Mouse (Mus musculus): ENCODE data around the gene Fam160b1. TPM values are rescaled to one million over a fixed set of nuclear protein-coding genes. Genes with fewer than 3 reads are reported as not detected.

Fam160b1 gene
- polyA plus RNA-seq (2012; rRNA removed), result 15.0 and 15.4 TPM in 2 replicates

GRCm38 (mm10) chr19:57360341-57361130 is at the start of gene Fam160b1:
Gene Fam160b1, plus strand, starts transcription at chr19:57360680.

DNA sequence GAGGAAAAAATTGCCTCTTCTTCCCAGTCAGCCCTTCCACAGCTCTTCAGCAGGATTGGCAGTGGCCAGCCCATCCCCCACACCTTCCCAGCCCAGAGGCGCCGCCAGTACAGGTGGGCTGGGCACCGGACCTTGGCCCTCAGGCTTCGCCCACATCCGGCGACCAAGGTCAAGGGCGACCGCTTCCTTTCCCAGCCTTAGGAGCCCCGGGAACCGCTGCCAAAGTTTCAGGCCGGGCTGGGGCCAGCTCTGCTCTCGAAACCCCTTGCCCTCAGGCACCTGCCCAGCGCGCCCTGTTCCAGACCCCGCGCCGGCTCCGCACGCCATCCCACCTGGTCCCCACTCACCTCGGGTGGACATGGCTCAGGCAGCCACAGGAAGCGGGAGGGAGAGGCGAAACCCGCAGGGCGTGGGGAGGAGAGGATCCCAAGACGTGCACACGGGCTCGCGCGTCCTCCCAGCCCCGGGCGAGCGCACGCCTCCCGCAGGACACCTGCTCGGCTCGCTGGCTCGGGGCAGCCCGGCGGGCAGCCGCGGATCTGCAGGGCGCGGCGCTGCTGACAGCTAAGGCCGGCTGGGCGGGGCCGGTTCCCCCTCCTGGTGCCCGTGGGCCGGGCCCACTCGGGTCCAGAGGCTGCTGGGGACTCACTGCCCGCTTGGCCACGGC is 46.0 kb upstream of the Fam160b1 start, which contains the start of gene Ablim1:
TSS of gene Ablim1 (minus strand) at position 574 of the 667 bp plus-strand sequence.

Other genes starting within 250 kb of the Fam160b1 start
- gene Ablim1, start 45.8 kb upstream of the Fam160b1 start, polyA plus RNA-seq (2012; rRNA removed), result 44.8 and 50.5 TPM in 2 replicates
- 10.0 and 12.9 TPM in 2 replicates for gene Trub1, start 92.2 kb downstream of the Fam160b1 start, polyA plus RNA-seq (2012; rRNA removed)

Data from ovary, adult 2 months (tissue).